Mouse (Mus musculus) hindbrain, embryonic 14.5 days (tissue): Measurements from ENCODE around the gene Cox7a1. TPM values are rescaled to one million over a fixed set of nuclear protein-coding genes. Genes with fewer than 3 reads are reported as not detected.

Experiments
- ATAC-seq: fragments of 200-750 bp; cut with Nextera tagmentation; 2 replicates; pipeline ENCODE4 v1.8.0; 2017; ENCODE audit warnings: moderate number of reproducible peaks, mild to moderate bottlenecking, moderate TSS enrichment, moderate library complexity; ENCODE audit not compliant: low FRiP score
- DNase-seq: peaks from one replicate; pipeline ENCODE4 v3.0.0-alpha.2; 2015; ENCODE audit warnings: low spot score
- H3K27ac ChIP-seq: fragments of 300-500 bp; sonication (generic); 2 replicates; pipeline ENCODE4 v1.5.1; 2014; ENCODE audit warnings: mild to moderate bottlenecking, moderate library complexity
- H3K27me3 ChIP-seq: fragments of 300-500 bp; sonication (generic); 2 replicates; pipeline ENCODE4 v1.6.1; 2014; ENCODE audit warnings: mild to moderate bottlenecking, low read length, mixed read lengths; ENCODE audit not compliant: control insufficient read depth, insufficient read depth
- H3K36me3 ChIP-seq: fragments of 300-500 bp; sonication (generic); replicated peaks from 2 replicates; pipeline ENCODE4 v1.6.1; 2014; ENCODE audit not compliant: control insufficient read depth, insufficient read depth
- H3K4me1 ChIP-seq: fragments of 300-500 bp; sonication (generic); replicated peaks from 2 replicates; pipeline ENCODE4 v1.6.1; 2014; ENCODE audit warnings: antibody characterized with exemption, low read length, mixed read lengths; ENCODE audit not compliant: control insufficient read depth, insufficient read depth
- H3K4me2 ChIP-seq: fragments of 300-500 bp; sonication (generic); replicated peaks from 2 replicates; pipeline ENCODE4 v1.6.1; 2014; ENCODE audit warnings: mild to moderate bottlenecking, moderate library complexity
- H3K4me3 ChIP-seq: fragments of 300-500 bp; sonication (generic); replicated peaks from 2 replicates; pipeline ENCODE4 v1.5.1; 2014; ENCODE audit warnings: mild to moderate bottlenecking, low read length
- H3K9ac ChIP-seq: fragments of 300-500 bp; sonication (generic); 2 replicates; pipeline ENCODE4 v1.6.1; 2014
- H3K9me3 ChIP-seq: fragments of 300-500 bp; sonication (generic); 2 replicates; pipeline ENCODE4 v1.6.1; 2016; ENCODE audit warnings: low read length; ENCODE audit not compliant: control insufficient read depth
- WGBS: fragments of 180-500 bp; shearing (Covaris S2); extraction: QIAGEN DNeasy Blood & Tissue Kit; methylation state at CpG from one replicate; pipeline ENCODE4 v1.1.7; 2014; 5-methylcytosine and 5-hydroxymethylcytosine counted together
- polyA plus RNA-seq: library from polyadenylated mRNA; unstranded; fragments of >200 nt; fragmentation: Nextera tagmentation; extraction: Ambion mirVana; gene quantifications from 2 replicates; pipeline ENCODE4 v1.2.1, GENCODE M21; 2014

The Cox7a1 gene
- 6.0 and 6.9 TPM in 2 replicates for polyA plus RNA-seq

DNA sequence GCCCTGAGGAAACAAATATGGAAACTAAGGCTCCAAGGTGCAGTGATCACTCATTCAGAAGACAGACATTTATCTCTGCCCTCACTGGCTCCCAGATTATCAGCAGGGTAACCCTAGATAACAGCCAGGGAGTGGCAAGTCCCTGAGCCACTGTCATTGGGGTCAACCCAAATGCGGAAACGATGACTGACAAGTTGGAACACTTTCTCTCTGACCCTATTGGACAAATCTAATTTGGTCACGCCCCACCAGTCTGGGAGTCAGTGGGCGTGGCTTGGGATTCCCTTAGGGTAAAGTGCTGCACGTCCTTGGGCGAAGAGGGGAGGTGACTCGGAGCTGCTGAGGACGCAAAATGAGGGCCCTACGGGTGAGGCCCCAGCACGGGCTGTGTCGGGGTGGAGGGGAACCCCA, at the start of gene Cox7a1:
TSS of gene Cox7a1 (plus strand) at position 266 of the 411 bp plus-strand sequence.
- Histone ChIP-seq H3K9ac (no peak within 1 kb of the TSS), H3K27ac (no peak within 1 kb of the TSS), H3K9me3 (no peaks in the 10 kb centered on the region), H3K36me3 (peaks cover 42% of the 10 kb centered on the region), H3K4me2 (peak within 1 kb of the TSS; percentile 31), H3K27me3 (no peaks in the 10 kb centered on the region), H3K4me3 (no peak within 1 kb of the TSS; the same call in 1 of the 2 replicates), H3K4me1 (no peaks in the 10 kb centered on the region; the same call in 1 of the 2 replicates)
- 0% methylated on average over 11 of the region's 11 CpGs for WGBS
- DNase-seq: peak; percentile 63
- ATAC-seq: peak; percentile 38; the same call in 1 of the 2 replicates

DNA sequence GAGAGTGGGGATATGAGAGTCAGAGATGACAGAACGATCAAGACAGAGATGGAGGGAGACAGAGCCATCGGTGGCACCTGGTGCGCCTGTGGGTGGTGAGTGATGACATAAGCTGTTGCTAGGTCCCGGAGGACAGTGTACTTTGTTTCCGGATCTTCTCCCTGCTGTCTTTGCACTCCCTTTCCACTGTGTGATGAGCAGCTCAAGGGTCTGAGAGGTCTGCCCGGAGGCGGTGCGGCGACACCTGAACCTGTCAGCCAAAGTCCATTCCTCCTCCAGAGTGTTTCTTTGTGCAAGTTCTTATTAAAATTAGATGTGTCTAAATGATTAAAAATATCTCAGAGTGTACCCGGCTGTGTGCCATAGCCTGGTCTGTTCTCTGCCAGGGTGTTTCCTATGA, 47.1 kb upstream of the Cox7a1 start:
- Histone ChIP-seq H3K9ac (no peak overlapping the region), H3K9me3 (no peaks in the 10 kb centered on the region), H3K36me3 (peaks cover 58% of the 10 kb centered on the region), H3K4me3 (no peak overlapping the region), H3K4me1 (no peaks in the 10 kb centered on the region), H3K27ac (no peak overlapping the region), H3K27me3 (no peaks in the 10 kb centered on the region), H3K4me2 (no peak overlapping the region)
- WGBS: 90% methylated on average over 10 of the region's 10 CpGs
- ATAC-seq (no peak), DNase-seq (no peak)

DNA sequence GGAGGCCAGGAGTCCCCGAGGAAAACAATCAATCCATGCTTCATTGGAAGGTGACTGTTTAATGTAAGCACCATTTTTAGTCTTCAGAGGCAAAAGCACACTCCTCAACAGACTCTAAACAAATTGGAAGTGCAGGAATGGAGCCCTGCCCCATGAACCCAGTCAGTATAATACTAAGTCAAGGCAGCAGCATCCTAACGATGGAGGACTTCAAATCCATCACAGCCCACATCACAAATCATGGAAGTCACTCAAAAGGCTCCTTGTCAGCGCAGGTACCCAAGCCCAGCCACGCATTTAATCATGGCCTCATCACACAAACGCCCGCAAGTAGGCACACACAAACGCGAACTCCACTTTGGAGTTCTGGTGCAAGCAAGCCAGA, 40.8 kb upstream of the Cox7a1 start:
- DNase-seq (no peak), ATAC-seq (peak; percentile 39; the same call in 1 of the 2 replicates)
- peaks cover 4% of the 10 kb centered on the region for H3K36me3 ChIP-seq
- H3K9me3 ChIP-seq: peaks cover 15% of the 10 kb centered on the region
- H3K9ac ChIP-seq: peak overlapping the region; percentile 63
- H3K4me2 ChIP-seq: peak overlapping the region; percentile 71
- H3K27me3 ChIP-seq: no peaks in the 10 kb centered on the region
- peak overlapping the region; percentile 46 for H3K4me3 ChIP-seq
- WGBS: 17% methylated on average over 8 of the region's 8 CpGs
- 0 out of 2 replicates have a peak, but pooled peaks cover 4% of the 10 kb centered on the region for H3K4me1 ChIP-seq
- peak overlapping the region; percentile 86 for H3K27ac ChIP-seq

DNA sequence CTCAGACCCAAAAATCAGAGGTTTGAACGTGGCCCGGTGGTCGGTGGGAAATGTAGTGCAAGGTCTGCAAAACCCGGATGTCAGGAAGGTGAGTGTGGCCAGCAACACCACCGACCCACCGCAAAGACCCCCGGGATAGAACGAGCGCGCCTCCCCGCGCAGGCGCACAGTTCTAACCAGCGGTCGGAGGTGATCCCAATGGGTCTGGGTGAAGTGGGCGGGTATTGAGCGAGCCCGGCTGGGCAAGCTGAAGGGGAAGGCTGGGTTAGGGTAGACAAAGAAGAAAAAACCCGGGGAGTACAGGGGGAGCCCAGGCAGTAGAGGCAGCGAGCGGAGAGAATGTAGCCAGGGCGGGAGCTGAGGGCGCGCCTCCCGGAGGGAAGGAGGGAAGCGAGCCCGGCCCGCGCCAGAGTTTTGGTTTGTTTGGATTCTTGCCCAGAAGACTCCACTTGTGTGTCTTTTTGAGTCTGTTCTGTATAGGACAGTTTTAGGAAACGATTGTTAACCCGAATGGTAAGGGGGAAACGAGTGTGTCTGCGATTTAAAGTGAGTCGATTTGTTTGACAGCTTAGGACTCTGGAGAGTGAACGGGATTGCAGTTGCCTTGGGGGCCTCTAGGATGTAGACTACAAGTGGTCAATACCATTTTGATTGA, 40.3 kb upstream of the Cox7a1 start:
- Histone ChIP-seq H3K27ac (peak overlapping the region; percentile 86), H3K9ac (peak overlapping the region; percentile 63), H3K4me2 (peak overlapping the region; percentile 71), H3K27me3 (no peaks in the 10 kb centered on the region), H3K4me3 (peak overlapping the region; percentile 46), H3K36me3 (peaks cover 4% of the 10 kb centered on the region), H3K4me1 (0 out of 2 replicates have a peak, but pooled peaks cover 4% of the 10 kb centered on the region), H3K9me3 (peaks cover 20% of the 10 kb centered on the region)
- WGBS: 3% methylated on average over 35 of the region's 35 CpGs
- ATAC-seq (peak; percentile 95), DNase-seq (peak; percentile 85)

DNA sequence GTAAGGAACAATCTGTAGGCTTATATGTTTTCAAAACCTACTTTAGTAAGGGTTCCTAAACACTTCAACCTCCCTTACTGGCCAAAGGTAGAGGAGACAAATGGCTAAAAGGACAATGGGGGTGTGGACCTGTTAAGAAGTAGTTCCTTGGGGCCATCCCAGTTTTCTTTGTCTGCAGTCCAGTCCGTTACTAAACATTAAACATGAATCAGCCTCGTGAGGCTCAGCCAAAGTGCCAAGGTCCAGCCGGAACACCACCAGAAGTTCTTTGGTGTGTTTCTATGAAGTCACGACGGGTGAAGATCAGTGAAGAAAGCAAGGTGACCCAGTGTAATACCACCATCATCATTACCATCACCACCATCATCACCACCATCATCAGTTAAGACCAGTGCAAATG, 36.9 kb upstream of the Cox7a1 start:
- H3K4me2 ChIP-seq: no peak overlapping the region
- H3K27me3 ChIP-seq: no peaks in the 10 kb centered on the region
- no peak overlapping the region for H3K4me3 ChIP-seq
- no peak overlapping the region for H3K9ac ChIP-seq
- no peaks in the 10 kb centered on the region; the same call in 1 of the 2 replicates for H3K36me3 ChIP-seq
- H3K9me3 ChIP-seq: peaks cover 53% of the 10 kb centered on the region
- no peak overlapping the region for H3K27ac ChIP-seq
- no peak for ATAC-seq
- 93% methylated on average over 5 of the region's 5 CpGs for WGBS
- H3K4me1 ChIP-seq: 0 out of 2 replicates have a peak, but pooled peaks cover 4% of the 10 kb centered on the region
- no peak for DNase-seq

DNA sequence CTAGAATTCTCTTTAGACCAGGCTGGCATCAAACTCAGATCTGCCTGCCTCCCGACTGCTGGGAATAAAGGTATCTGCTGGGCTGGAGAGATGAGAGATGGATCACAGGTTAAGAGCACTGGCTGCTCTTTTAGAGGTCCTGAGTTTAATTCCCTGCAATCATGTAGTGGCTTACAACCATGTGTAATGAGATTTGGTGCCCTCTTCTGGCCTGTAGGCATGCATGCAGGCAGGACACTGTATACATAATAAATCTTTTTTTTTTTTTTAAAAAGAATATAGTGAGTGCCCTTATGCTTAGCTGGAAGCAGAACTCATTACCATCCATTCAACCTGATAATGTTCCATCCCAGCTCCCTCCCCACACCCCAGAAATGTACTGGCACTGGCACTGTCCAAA, 29.9 kb upstream of the Cox7a1 start:
- Histone ChIP-seq H3K4me3 (no peak overlapping the region), H3K27me3 (no peaks in the 10 kb centered on the region), H3K9me3 (peaks cover 97% of the 10 kb centered on the region), H3K4me2 (no peak overlapping the region), H3K4me1 (no peaks in the 10 kb centered on the region), H3K9ac (no peak overlapping the region), H3K27ac (no peak overlapping the region), H3K36me3 (peaks cover 39% of the 10 kb centered on the region)
- WGBS: 94% methylated on average over 1 of the region's 1 CpGs
- ATAC-seq: no peak
- no peak for DNase-seq

DNA sequence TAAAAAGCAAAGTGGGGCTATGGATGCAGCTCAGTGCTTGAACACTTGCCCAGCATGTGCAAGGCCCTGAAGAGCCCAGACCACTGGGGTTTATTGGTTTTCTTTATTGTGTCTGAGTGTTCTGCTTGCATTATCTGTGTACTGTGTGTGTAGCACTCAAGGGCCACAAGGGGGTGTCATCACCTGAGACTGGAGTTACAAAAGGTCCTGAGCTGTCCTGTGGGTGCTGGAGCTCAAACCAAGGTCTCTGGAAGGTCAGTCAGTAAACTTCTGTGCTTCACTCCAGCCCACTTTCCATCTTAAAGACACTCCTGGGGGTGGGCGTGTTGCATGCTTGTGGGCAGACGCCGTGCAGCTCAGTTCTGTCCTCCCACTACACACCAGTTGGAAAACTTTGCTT, 28.4 kb upstream of the Cox7a1 start:
- Histone ChIP-seq H3K4me3 (no peak overlapping the region), H3K27ac (no peak overlapping the region), H3K36me3 (peaks cover 53% of the 10 kb centered on the region), H3K9me3 (peaks cover 94% of the 10 kb centered on the region), H3K4me1 (no peaks in the 10 kb centered on the region), H3K4me2 (no peak overlapping the region), H3K9ac (no peak overlapping the region), H3K27me3 (no peaks in the 10 kb centered on the region)
- ATAC-seq (no peak), DNase-seq (no peak)
- 99% methylated on average over 3 of the region's 3 CpGs for WGBS

DNA sequence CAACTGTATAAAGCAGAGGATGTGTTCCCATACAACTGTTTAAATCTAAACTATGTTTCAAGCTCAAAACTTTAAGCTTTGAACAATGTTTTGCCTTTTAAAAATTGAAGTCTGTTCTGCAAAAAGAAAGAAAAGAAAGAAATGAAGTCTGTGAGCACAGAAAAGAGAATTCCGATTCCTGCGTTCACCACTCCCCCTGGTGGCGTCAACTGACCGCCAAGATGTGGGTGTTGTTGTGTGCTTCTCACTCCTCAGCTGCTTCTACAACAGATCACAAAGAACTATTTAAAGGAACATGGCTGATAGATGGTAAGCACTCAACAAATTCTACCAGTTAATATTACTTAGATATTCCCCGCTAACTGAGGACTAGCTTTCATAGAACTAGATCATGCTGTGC, 20.8 kb upstream of the Cox7a1 start:
- ATAC-seq: no peak
- Histone ChIP-seq H3K36me3 (peaks cover 80% of the 10 kb centered on the region), H3K4me1 (peaks cover 10% of the 10 kb centered on the region), H3K9me3 (peaks cover 86% of the 10 kb centered on the region), H3K27me3 (no peaks in the 10 kb centered on the region), H3K4me2 (no peak overlapping the region), H3K27ac (no peak overlapping the region), H3K9ac (no peak overlapping the region), H3K4me3 (no peak overlapping the region)
- 98% methylated on average over 5 of the region's 5 CpGs for WGBS
- DNase-seq: no peak

DNA sequence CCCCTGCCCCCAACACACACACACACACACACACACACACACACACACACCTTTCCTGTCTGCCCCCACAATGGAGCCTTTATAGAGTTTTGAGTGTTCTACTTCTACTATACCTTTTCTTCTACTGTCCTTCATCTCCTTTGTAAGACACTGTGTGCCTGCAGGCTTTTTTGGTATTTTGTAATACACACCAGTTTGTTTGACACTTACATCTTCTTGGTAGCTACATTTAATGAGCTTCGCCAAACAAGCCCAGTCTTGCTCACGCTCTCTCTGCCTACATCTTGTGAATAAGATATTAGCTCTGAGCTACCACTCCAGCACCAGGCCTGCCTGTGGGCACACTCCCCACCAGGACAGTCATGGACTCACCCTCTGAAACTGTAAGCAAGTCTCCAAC, 19.2 kb upstream of the Cox7a1 start:
- H3K4me1 ChIP-seq: peaks cover 14% of the 10 kb centered on the region
- DNase-seq: no peak
- ATAC-seq: no peak
- no peak overlapping the region for H3K4me2 ChIP-seq
- H3K4me3 ChIP-seq: no peak overlapping the region
- 98% methylated on average over 2 of the region's 2 CpGs for WGBS
- H3K27ac ChIP-seq: no peak overlapping the region
- peaks cover 63% of the 10 kb centered on the region for H3K36me3 ChIP-seq
- no peaks in the 10 kb centered on the region for H3K27me3 ChIP-seq
- no peak overlapping the region for H3K9ac ChIP-seq
- peaks cover 70% of the 10 kb centered on the region for H3K9me3 ChIP-seq
